Mouse (Mus musculus) hindbrain, embryonic 14.5 days (tissue): ENCODE results near the gene Celsr1. TPM values are rescaled to one million over a fixed set of nuclear protein-coding genes. Genes with fewer than 3 reads are reported as not detected.

Experiments used
- ATAC-seq: fragments of 200-750 bp; cut with Nextera tagmentation; 2 replicates; pipeline ENCODE4 v1.8.0; 2017; ENCODE audit warnings: moderate number of reproducible peaks, mild to moderate bottlenecking, moderate TSS enrichment, moderate library complexity; ENCODE audit not compliant: low FRiP score
- DNase-seq: peaks from one replicate; pipeline ENCODE4 v3.0.0-alpha.2; 2015; ENCODE audit warnings: low spot score
- H3K27ac ChIP-seq: fragments of 300-500 bp; sonication (generic); 2 replicates; pipeline ENCODE4 v1.5.1; 2014; ENCODE audit warnings: mild to moderate bottlenecking, moderate library complexity
- H3K27me3 ChIP-seq: fragments of 300-500 bp; sonication (generic); 2 replicates; pipeline ENCODE4 v1.6.1; 2014; ENCODE audit warnings: mild to moderate bottlenecking, low read length, mixed read lengths; ENCODE audit not compliant: control insufficient read depth, insufficient read depth
- H3K36me3 ChIP-seq: fragments of 300-500 bp; sonication (generic); replicated peaks from 2 replicates; pipeline ENCODE4 v1.6.1; 2014; ENCODE audit not compliant: control insufficient read depth, insufficient read depth
- H3K4me1 ChIP-seq: fragments of 300-500 bp; sonication (generic); replicated peaks from 2 replicates; pipeline ENCODE4 v1.6.1; 2014; ENCODE audit warnings: antibody characterized with exemption, low read length, mixed read lengths; ENCODE audit not compliant: control insufficient read depth, insufficient read depth
- H3K4me2 ChIP-seq: fragments of 300-500 bp; sonication (generic); replicated peaks from 2 replicates; pipeline ENCODE4 v1.6.1; 2014; ENCODE audit warnings: mild to moderate bottlenecking, moderate library complexity
- H3K4me3 ChIP-seq: fragments of 300-500 bp; sonication (generic); replicated peaks from 2 replicates; pipeline ENCODE4 v1.5.1; 2014; ENCODE audit warnings: mild to moderate bottlenecking, low read length
- H3K9ac ChIP-seq: fragments of 300-500 bp; sonication (generic); 2 replicates; pipeline ENCODE4 v1.6.1; 2014
- H3K9me3 ChIP-seq: fragments of 300-500 bp; sonication (generic); 2 replicates; pipeline ENCODE4 v1.6.1; 2016; ENCODE audit warnings: low read length; ENCODE audit not compliant: control insufficient read depth
- WGBS: fragments of 180-500 bp; shearing (Covaris S2); extraction: QIAGEN DNeasy Blood & Tissue Kit; methylation state at CpG from one replicate; pipeline ENCODE4 v1.1.7; 2014; 5-methylcytosine and 5-hydroxymethylcytosine counted together
- polyA plus RNA-seq: library from polyadenylated mRNA; unstranded; fragments of >200 nt; fragmentation: Nextera tagmentation; extraction: Ambion mirVana; gene quantifications from 2 replicates; pipeline ENCODE4 v1.2.1, GENCODE M21; 2014

Gene Celsr1
- polyA plus RNA-seq, 1 experiment from 2014 or later, result 2.4 TPM

DNA sequence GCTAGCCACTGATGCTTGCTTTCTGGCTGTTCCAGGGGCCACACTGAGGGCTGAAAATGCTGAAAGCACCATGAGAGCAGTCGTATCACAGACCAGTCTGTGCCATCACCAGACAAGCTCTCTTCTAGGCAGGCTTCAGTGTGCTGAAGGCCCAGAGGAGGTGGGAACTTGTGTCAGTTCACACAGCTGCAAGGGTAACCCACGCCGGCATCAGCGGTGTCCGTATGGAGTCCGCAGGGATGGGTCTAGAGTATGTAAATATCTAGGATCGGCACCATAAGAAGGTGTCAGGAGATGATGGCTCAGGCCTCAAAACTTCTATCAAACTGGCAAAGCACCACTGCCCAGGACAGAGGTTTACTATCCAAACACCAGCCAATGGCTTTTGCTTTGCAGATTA lies 64.3 kb downstream of the Celsr1 start:
- Histone ChIP-seq H3K9me3 (no peaks in the 10 kb centered on the region), H3K4me2 (no peak overlapping the region), H3K9ac (no peak overlapping the region), H3K4me3 (no peak overlapping the region), H3K4me1 (peaks cover 5% of the 10 kb centered on the region), H3K27me3 (no peaks in the 10 kb centered on the region), H3K36me3 (no peaks in the 10 kb centered on the region), H3K27ac (no peak overlapping the region)
- no peak for DNase-seq
- ATAC-seq, result peak; percentile 14; the same call in 1 of the 2 replicates
- 87% methylated on average over 7 of the region's 7 CpGs for WGBS

- no peak for DNase-seq
- H3K36me3 ChIP-seq, result no peaks in the 10 kb centered on the region
- ATAC-seq, result no peak
These were observed 67.5 kb downstream of the Celsr1 start for GRCm38 (mm10) chr15:85966032-85966431.

DNA sequence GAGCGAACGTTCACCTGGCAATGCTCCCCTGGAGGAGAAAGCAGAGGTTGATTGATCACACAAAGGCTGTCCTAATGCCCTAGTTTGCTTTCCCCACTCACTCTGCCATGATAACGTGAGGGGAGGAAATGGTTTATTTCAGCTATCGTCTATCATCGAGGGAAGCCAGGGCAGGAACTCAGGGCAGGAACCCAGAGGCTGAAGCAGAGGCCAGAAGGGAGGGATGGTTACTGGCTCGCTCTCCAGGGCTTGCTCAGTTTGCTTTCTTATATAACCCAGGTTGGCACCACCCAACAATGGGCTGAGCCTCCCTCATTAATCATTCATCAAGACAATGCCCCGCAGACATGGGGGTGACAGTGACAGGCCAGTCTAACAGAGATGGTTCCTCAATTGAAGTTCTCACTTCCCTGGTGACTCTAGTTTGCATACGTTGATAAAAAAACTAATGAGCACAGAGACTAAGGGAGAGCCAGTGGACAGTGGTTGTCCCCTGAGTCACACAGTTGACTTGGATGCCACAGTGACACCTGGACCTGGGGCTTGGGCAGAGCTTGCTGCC lies 70.2 kb downstream of the Celsr1 start:
- no peak overlapping the region for H3K9ac ChIP-seq
- no peaks in the 10 kb centered on the region for H3K36me3 ChIP-seq
- no peaks in the 10 kb centered on the region for H3K27me3 ChIP-seq
- H3K4me1 ChIP-seq, result 0 out of 2 replicates have a peak, but pooled peaks cover 5% of the 10 kb centered on the region
- no peak overlapping the region for H3K4me3 ChIP-seq
- H3K27ac ChIP-seq, result no peak overlapping the region
- no peak for ATAC-seq
- no peak overlapping the region for H3K4me2 ChIP-seq
- DNase-seq, result no peak
- 56% methylated on average over 8 of the region's 8 CpGs for WGBS
- no peaks in the 10 kb centered on the region for H3K9me3 ChIP-seq

More at GRCm38 (mm10) chr15:85966032-85966431, 67.5 kb downstream of the Celsr1 start:
- no peak overlapping the region for H3K4me2 ChIP-seq
- WGBS, result 81% methylated on average over 7 of the region's 7 CpGs
- no peaks in the 10 kb centered on the region for H3K9me3 ChIP-seq
- no peak overlapping the region for H3K4me3 ChIP-seq
- H3K9ac ChIP-seq, result no peak overlapping the region
- 0 out of 2 replicates have a peak, but pooled peaks cover 3% of the 10 kb centered on the region for H3K4me1 ChIP-seq
- no peak overlapping the region for H3K27ac ChIP-seq
- H3K27me3 ChIP-seq, result no peaks in the 10 kb centered on the region

DNA sequence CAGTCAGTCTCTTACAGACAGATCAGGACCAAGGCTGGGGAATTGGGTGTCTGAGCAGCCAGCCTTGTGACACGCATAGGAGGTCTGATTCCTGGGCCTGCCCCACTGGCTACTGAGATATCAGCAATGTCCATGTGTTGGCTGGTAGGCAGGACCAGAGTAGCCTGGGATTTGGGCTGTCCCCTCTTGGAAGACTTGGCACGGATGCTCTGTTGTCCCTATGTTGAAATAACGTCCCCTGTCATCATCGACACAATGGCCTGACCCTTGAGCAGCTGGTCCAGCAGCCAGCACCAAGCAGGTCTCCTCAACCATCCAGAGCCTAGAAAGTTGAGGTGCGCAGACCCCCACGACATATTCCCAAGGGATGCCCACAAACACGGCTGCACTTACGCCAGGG lies 70.9 kb downstream of the Celsr1 start:
- Histone ChIP-seq H3K27ac (no peak overlapping the region), H3K27me3 (no peaks in the 10 kb centered on the region), H3K4me3 (no peak overlapping the region), H3K9ac (no peak overlapping the region), H3K9me3 (no peaks in the 10 kb centered on the region), H3K36me3 (no peaks in the 10 kb centered on the region), H3K4me1 (0 out of 2 replicates have a peak, but pooled peaks cover 5% of the 10 kb centered on the region), H3K4me2 (no peak overlapping the region)
- ATAC-seq (no peak), DNase-seq (no peak)
- 89% methylated on average over 8 of the region's 8 CpGs for WGBS

DNA sequence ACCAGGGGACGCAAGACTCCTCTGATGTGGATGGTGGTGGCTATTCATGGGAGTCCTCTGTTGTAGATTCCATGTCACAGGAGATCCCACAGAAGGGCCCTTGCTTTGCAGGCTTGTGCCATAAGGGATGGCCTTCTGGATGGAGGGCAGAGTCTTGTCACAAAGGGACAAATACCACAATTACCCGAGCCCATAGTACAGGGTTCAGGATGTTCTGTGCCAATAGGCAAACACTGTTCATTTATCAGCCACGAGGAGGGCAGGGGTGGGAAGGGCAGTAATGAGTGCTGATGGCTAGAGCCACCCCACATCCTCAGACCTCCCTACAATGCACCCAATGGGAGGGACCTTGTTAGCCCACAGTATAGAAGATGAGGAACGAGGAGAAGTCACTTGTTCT lies 71.9 kb downstream of the Celsr1 start:
- H3K4me3 ChIP-seq, result no peak overlapping the region
- WGBS, result 79% methylated on average over 4 of the region's 4 CpGs
- H3K27ac ChIP-seq, result no peak overlapping the region
- no peaks in the 10 kb centered on the region for H3K36me3 ChIP-seq
- H3K9ac ChIP-seq, result no peak overlapping the region
- H3K9me3 ChIP-seq, result no peaks in the 10 kb centered on the region
- ATAC-seq, result no peak
- no peak overlapping the region for H3K4me2 ChIP-seq
- DNase-seq, result no peak
- 0 out of 2 replicates have a peak, but pooled peaks cover 5% of the 10 kb centered on the region for H3K4me1 ChIP-seq
- H3K27me3 ChIP-seq, result no peaks in the 10 kb centered on the region

DNA sequence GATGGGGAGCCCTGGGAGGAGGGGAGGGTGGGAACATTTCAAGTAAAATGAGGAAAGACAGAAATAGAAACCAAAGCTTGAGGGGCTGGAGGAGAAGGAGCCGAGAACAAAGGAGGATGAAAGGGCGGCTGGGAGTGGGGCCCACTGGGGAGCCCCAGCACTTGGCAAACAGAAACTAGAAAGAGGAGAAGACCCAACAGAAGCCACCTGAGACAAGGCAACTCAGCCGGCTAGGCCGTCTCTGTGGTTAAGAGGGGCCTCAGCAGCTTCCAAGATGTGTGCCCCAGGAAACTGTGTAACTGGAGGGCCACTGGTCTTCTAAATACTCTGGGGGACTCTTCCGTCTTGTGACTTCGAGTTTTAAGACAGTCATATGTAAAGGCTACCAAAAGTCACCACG lies 72.4 kb downstream of the Celsr1 start:
- 83% methylated on average over 7 of the region's 7 CpGs for WGBS
- Histone ChIP-seq H3K4me2 (no peak overlapping the region), H3K9ac (no peak overlapping the region), H3K4me1 (0 out of 2 replicates have a peak, but pooled peaks cover 5% of the 10 kb centered on the region), H3K27ac (no peak overlapping the region), H3K27me3 (no peaks in the 10 kb centered on the region), H3K36me3 (no peaks in the 10 kb centered on the region), H3K9me3 (no peaks in the 10 kb centered on the region), H3K4me3 (no peak overlapping the region)
- DNase-seq (no peak), ATAC-seq (no peak)

DNA sequence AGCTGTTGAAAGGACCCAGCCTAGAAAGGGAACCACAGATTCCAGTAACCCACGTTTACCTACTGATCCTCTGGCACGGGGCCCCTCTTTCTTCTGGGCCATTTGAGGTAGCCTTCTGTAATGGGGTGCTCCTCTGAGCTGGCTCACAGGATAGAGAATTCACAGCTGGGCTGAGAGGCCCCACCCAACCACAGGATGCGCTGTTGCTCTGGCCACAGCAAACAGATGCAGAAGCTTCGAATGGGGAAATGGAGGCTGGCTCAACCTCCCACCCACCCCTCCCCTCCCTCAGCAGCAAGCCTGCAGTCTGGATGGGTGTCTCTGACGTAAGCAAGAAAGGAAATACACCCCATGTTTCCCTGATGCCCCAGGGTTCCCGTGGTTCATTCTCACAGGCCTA lies 77.4 kb downstream of the Celsr1 start:
- Histone ChIP-seq H3K4me2 (no peak overlapping the region), H3K4me3 (no peak overlapping the region), H3K27ac (no peak overlapping the region), H3K9me3 (no peaks in the 10 kb centered on the region), H3K27me3 (no peaks in the 10 kb centered on the region), H3K36me3 (no peaks in the 10 kb centered on the region), H3K4me1 (0 out of 2 replicates have a peak, but pooled peaks cover 4% of the 10 kb centered on the region), H3K9ac (no peak overlapping the region)
- WGBS, result 76% methylated on average over 6 of the region's 6 CpGs
- ATAC-seq (no peak), DNase-seq (no peak)

GRCm38 (mm10) chr15:85953458-85953857 lies 80.1 kb downstream of the Celsr1 start:
- DNase-seq (no peak), ATAC-seq (no peak)
- H3K9me3 ChIP-seq, result no peaks in the 10 kb centered on the region
- 93% methylated on average over 6 of the region's 6 CpGs for WGBS
- H3K27me3 ChIP-seq, result no peaks in the 10 kb centered on the region
- no peak overlapping the region for H3K27ac ChIP-seq
- H3K4me3 ChIP-seq, result no peak overlapping the region
- no peak overlapping the region for H3K9ac ChIP-seq
- no peaks in the 10 kb centered on the region for H3K36me3 ChIP-seq
- no peaks in the 10 kb centered on the region for H3K4me1 ChIP-seq
- no peak overlapping the region for H3K4me2 ChIP-seq

DNA sequence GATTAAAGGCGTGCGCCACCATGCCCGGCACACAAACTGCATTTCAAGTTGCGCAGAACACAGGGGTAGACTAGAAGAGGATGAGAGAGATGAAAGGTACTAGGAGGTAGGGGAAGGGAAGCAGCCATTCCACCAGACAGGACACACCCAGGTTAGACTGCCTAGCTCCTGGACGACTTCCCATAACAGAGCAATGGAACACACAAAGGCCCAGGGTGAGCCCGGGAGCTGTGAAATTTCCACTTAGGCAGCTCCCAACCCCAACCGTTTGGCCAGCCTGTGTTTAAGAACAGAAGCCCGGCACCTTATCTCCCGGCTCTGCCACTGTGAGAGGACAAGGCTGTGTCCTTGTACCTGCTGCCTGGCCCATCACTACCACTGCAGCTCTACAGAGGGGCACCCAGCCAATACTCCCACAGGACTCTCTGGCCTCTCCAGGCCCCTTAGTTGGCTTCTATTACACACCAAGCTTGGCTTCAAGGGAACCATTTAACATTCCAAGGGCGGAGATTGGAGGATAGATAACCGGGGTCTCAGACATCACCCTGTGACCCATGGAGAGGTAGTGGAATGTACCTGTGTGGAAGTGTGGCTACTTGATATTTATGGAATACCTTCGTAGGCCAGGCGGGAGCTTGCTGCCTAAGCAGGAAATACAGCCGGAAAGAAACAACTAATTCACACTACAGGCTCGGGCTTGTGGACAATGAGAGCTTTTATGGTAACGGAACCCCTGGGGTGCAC lies 84.0 kb downstream of the Celsr1 start:
- no peak overlapping the region for H3K4me3 ChIP-seq
- no peaks in the 10 kb centered on the region for H3K27me3 ChIP-seq
- no peaks in the 10 kb centered on the region for H3K36me3 ChIP-seq
- DNase-seq (no peak), ATAC-seq (no peak)
- no peak overlapping the region for H3K27ac ChIP-seq
- no peak overlapping the region for H3K4me2 ChIP-seq
- peaks cover 11% of the 10 kb centered on the region for H3K4me1 ChIP-seq
- H3K9me3 ChIP-seq, result no peaks in the 10 kb centered on the region
- 65% methylated on average over 16 of the region's 16 CpGs for WGBS
- no peak overlapping the region for H3K9ac ChIP-seq
